Mouse (Mus musculus) left cerebral cortex, adult 2 months (tissue): ENCODE data around the gene Man1c1. TPM values are rescaled to one million over a fixed set of nuclear protein-coding genes. Genes with fewer than 3 reads are reported as not detected.

Experiments used
- DNase-seq, 2 experiments: peaks; one replicate each; pipeline ENCODE4 v3.0.0; 2021 to 2022; ENCODE audit warnings: low spot score in 2 of 2, mixed read lengths in 1 of 2; ENCODE audit errors: extremely low spot score in 1 of 2
- H3K27ac ChIP-seq: fragments of 200-600 bp; 2 replicates; pipeline ENCODE4 v1.8.1; 2022
- H3K4me3 ChIP-seq: fragments of 200-600 bp; 2 replicates; pipeline ENCODE4 v1.8.1; 2022
- CTCF ChIP-seq: fragments of 200-600 bp; IDR thresholded peaks from 2 replicates; pipeline ENCODE4 v1.8.1; 2022; ENCODE audit warnings: antibody characterized with exemption, mild to moderate bottlenecking, moderate library complexity
- intact Hi-C: fragments of 180-260 bp; cut with DNase I; formaldehyde crosslinking; loops from one replicate; pipeline ENCODE4 v1.15.1; 2025
- total RNA-seq, 2 experiments: library from RNA; stranded (reverse); gene quantifications; 2 replicates each; pipeline ENCODE4 v1.2.3; 2021

The Man1c1 gene
- total RNA-seq, 2 experiments from 2014 or later, result 43.1 to 43.6 TPM

DNA sequence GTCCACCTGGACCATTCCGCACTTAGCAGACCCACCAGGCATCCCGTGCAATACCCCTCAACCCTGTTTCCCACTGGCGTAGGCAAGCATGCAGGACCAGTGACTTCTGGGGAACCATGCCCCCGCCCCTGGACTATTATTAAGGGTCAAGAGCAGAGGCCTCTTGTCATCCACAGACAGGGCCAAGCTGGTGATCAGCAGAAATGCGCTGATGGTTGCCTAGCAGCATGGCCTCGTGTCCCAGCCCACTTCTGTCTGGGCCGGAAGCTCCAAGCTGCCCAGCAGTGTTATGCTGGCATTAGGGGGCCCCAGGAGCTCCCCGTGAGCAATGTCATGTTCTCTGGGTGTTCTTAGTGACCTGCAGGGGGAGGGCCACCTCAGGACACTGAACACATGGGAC lies 37.9 kb upstream of the Man1c1 start:
- intact Hi-C loops, result no loop called here

DNA sequence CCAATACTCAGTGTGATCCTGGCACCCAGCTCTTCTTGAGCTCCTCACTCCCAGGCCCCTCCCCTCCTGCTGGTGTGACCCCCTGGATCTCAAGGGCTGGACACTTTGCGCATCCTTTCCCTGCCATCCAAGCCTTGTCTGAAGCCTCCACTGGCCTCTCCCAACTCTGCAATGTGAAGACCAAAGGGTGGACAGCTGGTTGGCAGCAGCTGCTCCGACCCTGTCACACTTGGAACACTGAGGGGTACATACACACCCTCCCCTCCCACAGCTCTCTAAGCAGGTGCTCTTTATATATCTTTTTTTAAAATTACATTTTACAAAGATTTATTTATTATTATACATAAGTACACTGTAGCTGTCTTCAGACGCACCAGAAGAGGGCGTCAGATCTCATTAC lies 36.1 kb upstream of the Man1c1 start:
- no peak; the same call in 1 of the 2 replicates for TF ChIP-seq CTCF
- Histone ChIP-seq H3K4me3 (no peak overlapping the region), H3K27ac (no peak overlapping the region)
- intact Hi-C loops, result no loop called here
- no peak for DNase-seq

More for the DNA sequence above, 37.9 kb upstream of the Man1c1 start:
- Histone ChIP-seq H3K4me3 (no peak overlapping the region), H3K27ac (no peak overlapping the region)
- DNase-seq, result no peak
- no peak for TF ChIP-seq CTCF

DNA sequence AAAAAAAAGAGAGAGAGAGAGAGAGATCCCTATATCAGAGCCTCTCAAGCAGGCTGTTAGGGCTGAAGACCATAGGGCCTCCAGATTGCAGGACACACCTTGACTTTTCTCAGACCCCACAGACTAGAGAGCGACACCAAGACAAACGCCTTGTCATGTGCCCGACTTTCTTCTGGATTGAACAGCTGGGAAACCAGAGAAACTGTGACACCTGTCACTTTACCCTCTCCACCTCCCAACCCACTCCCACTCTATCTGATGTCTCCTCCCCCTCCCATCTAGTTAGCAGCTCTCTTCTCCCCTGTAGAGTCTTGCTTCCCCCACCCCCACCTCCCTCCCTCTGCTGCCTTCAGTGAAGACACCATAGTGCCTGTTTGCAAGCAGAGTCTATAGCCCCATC lies 35.4 kb upstream of the Man1c1 start:
- no peak for DNase-seq
- intact Hi-C loops, result no loop called here
- no peak for TF ChIP-seq CTCF
- Histone ChIP-seq H3K4me3 (no peak overlapping the region), H3K27ac (no peak overlapping the region)

GRCm38 (mm10) chr4:134737365-134737910 lies 33.3 kb upstream of the Man1c1 start:
- DNase-seq, result no peak
- peak overlapping the region; percentile 86 for H3K27ac ChIP-seq

GRCm38 (mm10) chr4:134736147-134736546 lies 32.1 kb upstream of the Man1c1 start:
- intact Hi-C loops, result no loop called here
- DNase-seq, result no peak
- H3K27ac ChIP-seq, result peak overlapping the region; percentile 86

More at GRCm38 (mm10) chr4:134737365-134737910, 33.3 kb upstream of the Man1c1 start:
- TF ChIP-seq CTCF, result no peak
- H3K4me3 ChIP-seq, result no peak overlapping the region
- intact Hi-C loops, result no loop called here

GRCm38 (mm10) chr4:134734629-134735081 lies 30.6 kb upstream of the Man1c1 start:
- H3K4me3 ChIP-seq, result no peak overlapping the region
- no peak for DNase-seq
- intact Hi-C loops, result no loop called here
- H3K27ac ChIP-seq, result peak overlapping the region; percentile 83
- no peak for TF ChIP-seq CTCF

More at GRCm38 (mm10) chr4:134736147-134736546, 32.1 kb upstream of the Man1c1 start:
- TF ChIP-seq CTCF, result no peak; the same call in 1 of the 2 replicates
- no peak overlapping the region for H3K4me3 ChIP-seq

DNA sequence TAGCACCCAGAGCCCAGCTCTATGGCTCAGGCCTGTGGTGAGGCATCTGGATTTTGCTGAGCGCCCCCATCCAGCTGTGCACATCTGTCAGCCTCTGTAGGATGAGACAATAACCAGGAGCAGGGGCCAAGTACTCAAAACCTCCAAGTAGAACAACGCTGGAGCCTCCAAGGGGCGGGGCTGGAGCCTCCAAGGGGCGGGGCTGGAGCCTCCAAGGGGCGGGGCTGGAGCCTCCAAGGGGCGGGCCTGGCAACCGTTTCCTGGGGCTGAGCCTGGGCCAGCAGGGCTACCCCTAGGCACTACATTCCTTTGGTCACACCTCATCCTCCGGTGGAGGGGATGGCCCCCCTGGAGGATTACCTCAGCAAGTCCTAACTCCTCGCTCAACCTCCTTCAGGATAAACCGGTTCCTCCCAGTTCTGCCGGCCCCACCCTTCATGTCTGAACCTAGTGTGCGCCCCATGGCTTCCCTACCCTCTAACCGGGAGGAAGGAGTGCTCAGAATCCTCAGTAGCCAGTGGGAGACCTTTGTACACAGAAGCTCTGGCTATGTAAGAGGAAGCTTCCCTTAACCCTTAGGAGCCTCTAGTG lies 30.0 kb upstream of the Man1c1 start:
- no peak for TF ChIP-seq CTCF
- Histone ChIP-seq H3K4me3 (no peak overlapping the region), H3K27ac (peak overlapping the region; percentile 83)
- intact Hi-C loops, result no loop called here
- no peak for DNase-seq

- DNase-seq, result no peak
- intact Hi-C loops, result no loop called here
- Histone ChIP-seq H3K4me3 (no peak overlapping the region), H3K27ac (no peak overlapping the region)
- no peak for TF ChIP-seq CTCF
Measured at GRCm38 (mm10) chr4:134733371-134733770, 29.3 kb upstream of the Man1c1 start.

- intact Hi-C loops, result no loop called here
- DNase-seq, result no peak
- H3K27ac ChIP-seq, result no peak overlapping the region
Measured at GRCm38 (mm10) chr4:134730106-134730505, 26.0 kb upstream of the Man1c1 start.

GRCm38 (mm10) chr4:134725735-134726345 lies 21.8 kb upstream of the Man1c1 start:
- Histone ChIP-seq H3K4me3 (no peak overlapping the region), H3K27ac (no peak overlapping the region)
- peak; percentile 43 for TF ChIP-seq CTCF
- no peak for DNase-seq
- intact Hi-C loops, result no loop called here

More at GRCm38 (mm10) chr4:134730106-134730505, 26.0 kb upstream of the Man1c1 start:
- TF ChIP-seq CTCF, result no peak
- no peak overlapping the region for H3K4me3 ChIP-seq

- DNase-seq, result no peak
- no peak for TF ChIP-seq CTCF
- intact Hi-C loops, result no loop called here
- no peak overlapping the region for H3K4me3 ChIP-seq
- H3K27ac ChIP-seq, result no peak overlapping the region
Measured at GRCm38 (mm10) chr4:134724974-134725373, 20.9 kb upstream of the Man1c1 start.

- Histone ChIP-seq H3K4me3 (no peak overlapping the region), H3K27ac (no peak overlapping the region)
- TF ChIP-seq CTCF, result no peak
- DNase-seq, result no peak
- intact Hi-C loops, result no loop called here
Measured at GRCm38 (mm10) chr4:134723251-134723650, 19.2 kb upstream of the Man1c1 start.
